Mouse (Mus musculus) ovary, postnatal 14 days (tissue): ENCODE data around the gene Scarb2.

ENCODE experiments used
- DNase-seq: peaks from one replicate; pipeline ENCODE4 v3.0.0; 2022; ENCODE audit warnings: low spot score

The Scarb2 gene

DNA sequence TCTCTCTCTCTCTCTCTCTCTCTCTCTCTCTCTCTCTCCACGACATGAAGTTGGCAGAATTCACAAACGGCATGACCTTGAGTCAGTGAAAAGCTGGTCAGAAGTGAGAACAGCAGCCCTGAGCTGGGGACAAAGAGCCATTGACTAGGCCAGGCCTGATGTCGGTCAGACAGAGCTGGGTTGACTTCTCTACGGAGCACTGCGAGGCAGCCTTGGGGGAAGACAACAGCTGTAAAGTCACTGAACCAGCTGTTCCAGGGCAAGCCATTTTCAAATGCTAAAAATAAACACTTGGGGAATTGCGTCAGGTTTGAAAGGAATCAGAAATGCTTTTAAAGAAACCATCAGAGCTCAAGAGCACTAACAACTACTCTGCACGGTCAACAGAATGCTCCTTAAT, 13.2 kb downstream of the Scarb2 start:
- no peak for DNase-seq

DNA sequence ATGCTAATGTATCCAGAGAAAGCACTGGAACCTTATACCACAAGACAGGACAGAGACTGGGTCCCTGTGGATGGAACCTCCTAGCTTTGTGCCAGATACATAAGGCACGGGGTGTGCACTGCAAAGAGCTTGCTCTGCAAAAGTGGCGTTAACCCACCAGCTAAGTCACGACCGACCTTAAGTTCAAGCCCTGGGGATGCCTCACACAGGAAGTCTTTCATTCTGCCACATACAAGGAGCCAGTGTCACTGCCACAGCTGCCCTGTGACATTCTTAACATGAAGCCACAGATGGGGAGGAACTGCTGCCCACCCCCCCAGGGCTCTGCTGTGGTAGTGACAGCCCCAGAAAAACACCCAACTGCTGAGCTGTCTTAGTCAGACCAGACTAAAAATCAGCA, 15.9 kb downstream of the Scarb2 start:
- no peak for DNase-seq

DNA sequence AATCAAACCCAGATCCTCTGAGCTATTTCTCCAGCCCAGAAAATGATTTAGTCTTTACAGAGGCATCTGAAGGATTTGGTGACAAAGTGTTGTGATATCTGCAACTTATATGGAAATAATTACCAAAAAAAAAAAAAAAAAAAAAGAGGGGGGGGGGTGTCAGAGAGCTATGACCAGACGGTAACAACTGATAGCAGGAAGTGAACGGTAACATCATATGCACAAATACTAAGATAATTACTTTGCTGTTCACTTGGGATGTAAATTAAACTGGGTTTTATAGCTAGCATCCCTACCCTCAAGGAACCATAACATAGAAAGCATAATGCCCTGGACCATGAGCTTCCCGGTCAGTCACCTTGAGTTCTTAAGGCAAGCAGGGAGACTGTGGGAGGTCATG, 16.3 kb downstream of the Scarb2 start:
- DNase-seq = no peak

GRCm38 (mm10) chr5:92489503-92489902, 17.1 kb downstream of the Scarb2 start:
- no peak for DNase-seq

- DNase-seq = no peak
Measured at GRCm38 (mm10) chr5:92488961-92489360, 17.7 kb downstream of the Scarb2 start.

- no peak for DNase-seq
Measured at GRCm38 (mm10) chr5:92488408-92488807, 18.2 kb downstream of the Scarb2 start.

GRCm38 (mm10) chr5:92486758-92487157, 19.9 kb downstream of the Scarb2 start:
- no peak for DNase-seq

GRCm38 (mm10) chr5:92484880-92485279, 21.8 kb downstream of the Scarb2 start:
- DNase-seq = no peak

- no peak for DNase-seq
Measured at GRCm38 (mm10) chr5:92472863-92473262, 33.8 kb downstream of the Scarb2 start.

- no peak for DNase-seq
Measured at GRCm38 (mm10) chr5:92471531-92471930, 35.1 kb downstream of the Scarb2 start.

DNA sequence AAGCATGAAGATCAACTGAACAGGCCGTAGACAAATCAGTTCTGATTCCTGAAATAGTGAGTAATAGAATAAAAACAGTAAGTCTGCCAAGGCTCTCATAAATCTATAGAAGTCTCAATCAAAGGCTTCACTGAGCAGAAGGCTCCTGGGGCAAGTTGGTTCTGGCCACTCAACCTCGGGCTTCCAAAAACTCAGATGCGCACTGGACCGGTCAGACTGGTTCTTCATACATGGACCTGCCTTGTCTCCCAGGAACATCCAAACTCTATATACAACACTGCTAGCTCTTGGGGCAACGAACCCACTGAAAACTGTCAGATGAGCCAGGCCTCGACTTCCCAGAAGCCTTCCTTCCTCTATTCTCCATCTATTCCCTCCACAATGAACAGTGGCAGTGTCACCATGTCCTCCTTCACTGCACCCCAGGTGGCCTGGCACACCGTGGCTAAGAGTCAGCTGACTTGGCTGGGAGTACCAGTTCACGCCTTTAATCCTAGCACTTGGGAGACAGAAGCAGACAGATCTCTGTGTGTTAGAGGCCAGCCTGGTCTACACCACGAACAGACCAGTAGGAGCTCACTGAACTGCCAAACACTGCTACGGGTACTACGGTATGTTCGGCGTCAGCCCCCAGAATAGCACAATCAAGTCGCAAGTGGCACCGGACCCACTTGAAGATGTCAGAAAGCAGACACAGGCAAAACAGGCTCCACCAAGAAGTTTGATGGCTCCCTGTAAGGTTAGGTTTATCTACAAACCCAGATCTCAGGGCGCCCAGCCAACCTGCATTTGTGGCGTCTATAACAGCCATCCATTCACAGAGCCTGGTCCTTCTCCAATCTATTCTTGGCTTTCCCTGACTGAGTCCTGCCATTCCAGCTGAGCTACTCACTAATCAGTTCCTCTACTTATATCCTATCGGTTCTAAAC, 37.2 kb downstream of the Scarb2 start:
- no peak for DNase-seq

DNA sequence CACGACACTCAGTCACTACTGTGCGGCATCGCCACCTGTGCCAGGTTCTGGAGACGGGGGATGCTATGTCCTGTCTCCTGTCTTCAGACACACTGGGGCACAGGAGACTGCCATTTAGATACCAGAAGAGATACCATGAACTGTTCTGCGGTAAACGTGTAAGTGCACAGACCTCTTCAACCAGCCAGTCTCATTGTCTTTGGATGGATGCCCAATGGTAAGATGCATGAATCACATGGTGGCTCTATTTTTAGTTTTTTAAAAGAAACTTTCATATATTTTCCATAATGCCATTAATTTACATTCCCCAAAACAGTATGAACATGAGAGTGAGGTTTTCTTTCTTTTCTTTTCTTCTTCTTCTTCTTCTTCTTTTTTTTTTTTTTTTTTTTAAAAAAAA, 38.4 kb downstream of the Scarb2 start:
- DNase-seq = no peak

DNA sequence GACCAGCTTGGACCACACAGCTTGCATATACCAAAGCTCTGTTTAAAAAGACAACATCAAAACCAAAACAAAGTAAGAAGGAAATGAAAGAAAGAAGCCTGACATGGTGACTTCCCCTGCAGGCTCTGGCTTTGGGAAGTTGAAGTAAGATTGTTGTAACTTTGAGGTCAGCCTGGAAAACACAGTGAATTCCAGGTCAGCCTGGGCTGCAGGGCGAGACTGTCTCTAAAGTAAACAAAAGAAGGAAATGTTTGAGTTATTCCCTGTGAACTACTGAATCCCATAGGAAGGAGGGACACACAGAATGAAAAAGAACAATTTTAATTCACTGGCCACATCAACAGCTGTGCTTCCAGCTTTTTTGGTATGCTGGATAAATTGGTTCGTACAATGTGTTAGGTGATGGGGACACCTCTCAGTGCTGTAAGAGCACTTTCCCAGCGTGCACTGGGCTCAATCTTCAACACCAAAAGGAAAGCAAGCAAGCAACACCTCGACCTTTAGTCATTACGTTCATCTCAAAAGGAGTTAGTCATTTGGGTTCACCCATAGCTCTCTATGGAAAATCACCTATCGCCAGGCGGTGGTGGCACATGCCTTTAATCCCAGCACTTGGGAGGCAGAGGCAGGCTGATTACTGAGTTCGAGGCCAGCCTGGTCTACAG, 39.4 kb downstream of the Scarb2 start:
- no peak for DNase-seq

DNA sequence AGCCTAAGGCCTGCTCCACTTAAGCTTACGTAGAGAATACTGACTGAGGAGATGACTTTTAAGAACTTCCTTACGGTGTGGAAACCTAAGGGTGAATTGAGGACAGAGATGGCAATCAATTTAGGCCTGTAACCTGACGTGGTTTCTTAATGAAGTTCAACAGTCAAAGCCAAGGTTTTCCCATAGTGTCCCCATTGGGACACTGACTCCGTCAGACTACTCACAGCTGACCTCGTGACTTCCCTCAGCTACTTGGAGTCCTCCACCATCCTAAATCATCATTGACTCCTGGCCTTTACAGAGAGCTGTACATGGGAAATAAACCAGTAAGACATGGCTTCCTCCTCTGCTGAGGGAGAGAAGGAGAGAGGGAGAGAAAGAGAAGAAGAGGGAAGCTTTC, 41.1 kb downstream of the Scarb2 start:
- DNase-seq = no peak

- DNase-seq = peak; percentile 46
Measured at GRCm38 (mm10) chr5:92461321-92461720, 45.3 kb downstream of the Scarb2 start.

DNA sequence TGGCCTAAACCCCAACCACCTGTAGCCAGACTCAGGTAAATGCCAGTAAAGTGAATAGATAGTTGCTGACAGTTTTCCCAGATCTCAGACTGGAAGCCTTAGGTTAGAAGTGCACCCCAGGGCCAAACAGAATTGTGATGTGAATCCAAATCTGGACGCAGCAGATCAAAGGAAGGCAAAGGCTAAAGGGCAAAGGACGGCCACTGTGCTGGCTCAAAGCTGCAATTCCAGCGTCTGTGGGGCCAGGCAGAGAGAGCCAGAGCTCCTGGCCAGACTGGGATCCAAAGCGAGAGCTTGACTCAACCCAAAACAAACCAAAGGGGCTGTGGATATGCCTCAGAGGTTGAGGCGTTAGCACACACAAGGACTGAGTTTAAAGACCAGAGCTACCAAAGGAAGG, 47.9 kb downstream of the Scarb2 start:
- DNase-seq = no peak

DNA sequence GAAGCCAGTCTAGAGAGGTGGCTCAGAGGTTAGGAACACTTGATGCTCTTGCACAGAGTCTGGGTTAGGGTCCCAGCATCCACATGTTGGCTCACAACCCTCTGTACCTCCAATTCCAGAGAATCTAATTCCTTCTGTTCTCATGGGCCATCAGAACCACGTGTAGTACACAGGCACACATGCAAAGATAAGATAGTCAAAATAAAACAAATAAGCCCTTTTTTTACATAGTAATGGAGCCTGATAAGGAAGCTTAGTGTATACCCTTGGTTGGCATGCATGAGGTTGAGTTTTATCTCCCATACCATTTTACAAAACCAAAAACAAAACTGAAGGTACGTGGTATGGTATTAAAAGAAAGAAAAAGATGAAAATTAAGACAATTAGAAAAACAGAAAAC, 49.2 kb downstream of the Scarb2 start:
- DNase-seq = no peak

- no peak for DNase-seq
Measured at GRCm38 (mm10) chr5:92452876-92453275, 53.8 kb downstream of the Scarb2 start.

DNA sequence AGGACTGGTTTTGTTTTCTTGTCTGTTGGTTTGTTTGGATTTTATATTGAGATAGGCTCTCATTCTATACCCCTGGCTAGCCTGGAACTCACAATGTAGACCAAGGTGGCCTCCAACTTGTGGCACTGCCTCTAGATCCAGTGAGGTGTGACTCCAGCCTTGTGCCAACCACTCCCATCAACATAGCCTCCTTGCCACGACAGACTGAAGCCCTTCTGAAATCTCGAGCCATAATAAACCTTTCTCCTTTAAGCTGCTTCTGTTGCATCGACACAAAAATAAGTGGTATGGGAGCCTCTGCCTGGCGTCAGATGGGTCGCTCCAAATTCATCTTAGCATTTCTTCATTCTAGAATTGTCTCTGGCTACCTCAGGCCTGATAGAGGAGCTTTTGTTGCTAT, 59.9 kb downstream of the Scarb2 start:
- no peak for DNase-seq

- no peak for DNase-seq
Measured at GRCm38 (mm10) chr5:92445016-92445415, 61.6 kb downstream of the Scarb2 start.

DNA sequence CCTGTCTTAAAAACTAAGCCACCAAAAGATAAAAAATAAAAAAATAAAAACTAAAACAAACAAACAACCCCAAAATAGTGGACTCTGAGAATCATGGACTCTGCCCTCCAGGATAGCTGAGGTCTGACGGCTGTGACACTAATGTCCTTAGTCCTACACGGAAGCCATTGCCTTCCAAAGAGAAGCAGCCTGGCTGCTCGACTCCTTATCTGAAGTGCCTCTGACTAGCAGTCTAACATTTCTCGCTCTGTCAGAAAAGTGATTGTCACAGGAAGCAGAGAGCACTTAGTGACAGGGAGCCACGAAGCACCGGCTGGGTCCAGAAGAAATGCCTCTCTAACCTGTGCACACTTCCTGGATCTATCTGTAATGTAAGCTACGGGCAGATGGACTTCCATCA, 63.7 kb downstream of the Scarb2 start:
- DNase-seq = no peak

GRCm38 (mm10) chr5:92441494-92441893, 65.1 kb downstream of the Scarb2 start:
- DNase-seq = no peak

DNA sequence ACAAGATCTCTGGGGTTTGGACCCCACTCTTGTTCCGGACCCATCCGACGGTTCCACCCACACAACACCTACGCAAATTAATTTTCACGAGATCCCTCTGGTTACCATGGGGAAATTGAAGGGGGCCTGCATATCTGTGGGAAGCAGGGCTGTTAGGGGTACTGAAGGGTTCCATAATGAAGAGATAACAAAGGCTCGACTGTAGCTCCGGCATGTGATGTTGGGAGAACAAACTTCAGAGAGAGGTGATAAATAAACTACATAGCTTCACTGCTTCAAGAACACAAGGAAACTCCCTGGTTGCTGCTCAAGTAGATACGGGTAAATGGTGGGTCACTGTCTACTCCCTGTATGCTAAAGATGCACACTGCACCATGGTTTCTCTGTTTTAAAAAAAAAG, 68.1 kb downstream of the Scarb2 start:
- no peak for DNase-seq
